Mouse (Mus musculus): Measurements from ENCODE around the gene Herc4.
A peak's percentile ranks its signal among the peaks of the same experiment; 100 is the strongest.

Gene Herc4

DNA sequence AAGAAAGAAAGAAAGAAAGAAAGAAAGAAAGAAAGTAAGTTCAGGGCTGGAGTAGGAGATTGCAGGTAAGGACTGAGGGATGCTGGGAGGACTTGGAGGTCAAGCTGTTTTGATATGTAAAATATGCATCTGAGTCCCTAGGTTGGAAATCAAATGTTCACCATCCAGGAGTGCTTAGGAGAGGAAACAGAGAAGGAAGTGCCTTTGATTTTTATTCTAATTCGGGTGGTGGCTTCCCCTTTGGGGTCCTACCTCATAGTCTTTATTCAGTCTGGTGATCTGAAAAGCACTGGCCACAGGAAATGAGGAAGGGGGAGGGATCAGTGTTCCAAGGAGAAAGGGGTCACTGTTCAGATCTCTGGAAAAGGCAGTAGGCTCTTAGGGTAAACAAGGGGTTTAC is 116.9 kb downstream of the Herc4 start:
- no peak for DNase-seq

DNA sequence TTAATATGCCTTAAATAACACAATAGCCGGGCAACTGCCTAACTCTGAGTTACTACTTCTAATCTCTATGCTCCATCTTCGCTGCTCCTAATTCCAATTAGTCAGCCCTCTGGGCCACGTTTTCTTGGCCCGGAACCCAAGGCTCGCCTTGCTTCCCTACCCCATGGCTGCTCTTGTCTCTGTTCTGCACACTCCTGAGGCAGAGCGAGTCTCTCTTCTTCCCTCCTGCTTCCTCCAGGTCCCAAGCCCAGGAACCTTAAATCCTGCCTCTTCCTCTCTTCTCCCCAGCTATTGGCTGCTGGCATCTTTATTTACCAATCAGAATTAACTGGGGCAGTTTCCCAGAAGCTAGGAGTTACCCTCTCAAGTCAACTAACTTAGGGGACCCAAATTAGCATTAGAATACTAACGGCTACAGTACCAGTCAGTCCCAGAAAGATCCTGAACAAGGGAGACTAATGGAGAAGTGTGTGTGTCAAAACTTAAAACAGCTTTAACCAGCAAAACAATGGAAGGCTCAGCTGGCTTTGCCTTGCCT is 122.4 kb downstream of the Herc4 start:
- DNase-seq = no peak

DNA sequence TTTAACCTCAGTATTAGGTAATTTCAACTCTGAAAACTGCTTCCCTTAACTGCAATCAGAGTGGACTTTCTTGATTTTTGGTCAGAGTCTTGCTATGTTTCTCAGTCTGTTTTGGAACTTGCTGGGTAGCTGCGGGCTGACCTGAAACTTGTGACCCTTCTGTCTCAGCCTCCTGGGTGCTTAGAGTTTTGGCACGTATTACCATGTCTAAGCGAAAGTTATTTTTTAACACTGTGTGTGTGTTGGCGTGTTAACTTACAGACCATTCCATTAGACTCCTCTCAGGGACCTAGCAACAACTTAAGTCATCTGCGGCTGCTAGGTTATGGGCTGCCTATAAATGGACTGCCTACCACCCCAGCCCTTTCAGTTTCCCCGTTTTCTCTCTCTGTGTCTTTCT is 123.8 kb downstream of the Herc4 start:
- peak; percentile 25 for DNase-seq

Measured in kidney, adult 18-20 months (tissue).